Mouse (Mus musculus) cerebellum, adult 2 months (tissue): Measurements from ENCODE around the gene Gcc1. TPM values are rescaled to one million over a fixed set of nuclear protein-coding genes. Genes with fewer than 3 reads are reported as not detected.

ENCODE experiments used
- DNase-seq, 2 experiments: peaks; one replicate each; pipeline ENCODE4 v3.0.0; 2021
- H3K27ac ChIP-seq: fragments of 200-500 bp; 2 replicates; pipeline ENCODE4 v1.5.1; 2012; ENCODE audit warnings: low read length, control low read depth, inconsistent platforms; ENCODE audit not compliant: insufficient read depth
- H3K27me3 ChIP-seq: fragments of 200-500 bp; 2 replicates; pipeline ENCODE4 v1.6.1; 2012; ENCODE audit warnings: inconsistent platforms, mild to moderate bottlenecking, low read length, moderate library complexity; ENCODE audit not compliant: control insufficient read depth, insufficient read depth
- H3K4me1 ChIP-seq: fragments of 200-500 bp; 2 replicates; pipeline ENCODE4 v1.6.1; 2011; ENCODE audit warnings: low read length; ENCODE audit not compliant: control insufficient read depth, insufficient read depth
- H3K4me3 ChIP-seq: fragments of 200-500 bp; replicated peaks from 2 replicates; pipeline ENCODE3; 2011; ENCODE audit warnings: mild to moderate bottlenecking, low read depth, low read length, control low read depth; ENCODE audit not compliant: insufficient read depth
- CTCF ChIP-seq: fragments of 200-500 bp; IDR thresholded peaks from 2 replicates; pipeline ENCODE4 v1.5.1; 2011; ENCODE audit warnings: low read depth, mild to moderate bottlenecking, control low read depth, low read length, moderate library complexity, borderline replicate concordance; ENCODE audit not compliant: insufficient read depth
- POLR2A ChIP-seq: fragments of 200-500 bp; IDR thresholded peaks from 2 replicates; pipeline ENCODE4 v1.6.1; 2011; ENCODE audit warnings: low read length, control low read depth, borderline replicate concordance; ENCODE audit not compliant: insufficient read depth
- WGBS: fragments of 180-500 bp; shearing (Covaris S2); methylation state at CpG from one replicate; pipeline ENCODE4 v1.1.7; 2018; 5-methylcytosine and 5-hydroxymethylcytosine counted together
- polyA plus RNA-seq: library from polyadenylated mRNA; depleted of rRNA; stranded (reverse); fragments of >200 nt; gene quantifications from 2 replicates; pipeline ENCODE4 v1.2.3, GENCODE M21; 2012

Gcc1 gene
- polyA plus RNA-seq, 1 experiment = 12.4 TPM

GRCm38 (mm10) chr6:28459221-28459668, 31.1 kb upstream of the Gcc1 start:
- H3K27ac ChIP-seq = no peak overlapping the region

DNA sequence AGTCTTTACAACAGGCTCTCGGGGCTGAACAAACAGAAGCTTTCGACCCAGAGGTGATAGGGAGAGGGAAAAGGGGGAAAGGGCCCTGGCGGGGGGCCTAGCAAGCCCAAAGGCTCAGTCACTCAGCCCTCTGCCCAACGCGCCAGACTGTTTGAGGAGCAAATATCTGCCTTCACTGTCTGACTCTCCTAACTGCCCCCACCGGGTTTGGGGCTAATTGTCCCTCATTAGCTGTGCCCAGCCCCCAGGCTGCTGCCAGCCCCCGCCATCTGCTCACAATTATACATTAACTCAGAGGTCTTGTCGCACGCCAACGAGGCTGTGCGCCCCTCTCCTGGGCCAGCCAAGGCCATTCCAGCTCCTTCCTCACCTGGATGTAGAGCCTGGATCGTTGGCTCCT, 22.8 kb upstream of the Gcc1 start:
- WGBS = 1% methylated on average over 12 of the region's 12 CpGs
- H3K4me1 ChIP-seq = no peaks in the 10 kb centered on the region
- H3K27me3 ChIP-seq = no peaks in the 10 kb centered on the region; the same call in 1 of the 2 replicates
- no peak overlapping the region for H3K4me3 ChIP-seq
- no peak for TF ChIP-seq CTCF
- TF ChIP-seq POLR2A = no peak
- DNase-seq = no peak
- H3K27ac ChIP-seq = no peak overlapping the region

More at GRCm38 (mm10) chr6:28459221-28459668, 31.1 kb upstream of the Gcc1 start:
- Histone ChIP-seq H3K4me1 (no peaks in the 10 kb centered on the region), H3K4me3 (no peak overlapping the region), H3K27me3 (no peaks in the 10 kb centered on the region)
- no peak for TF ChIP-seq POLR2A
- TF ChIP-seq CTCF = no peak
- no peak for DNase-seq

DNA sequence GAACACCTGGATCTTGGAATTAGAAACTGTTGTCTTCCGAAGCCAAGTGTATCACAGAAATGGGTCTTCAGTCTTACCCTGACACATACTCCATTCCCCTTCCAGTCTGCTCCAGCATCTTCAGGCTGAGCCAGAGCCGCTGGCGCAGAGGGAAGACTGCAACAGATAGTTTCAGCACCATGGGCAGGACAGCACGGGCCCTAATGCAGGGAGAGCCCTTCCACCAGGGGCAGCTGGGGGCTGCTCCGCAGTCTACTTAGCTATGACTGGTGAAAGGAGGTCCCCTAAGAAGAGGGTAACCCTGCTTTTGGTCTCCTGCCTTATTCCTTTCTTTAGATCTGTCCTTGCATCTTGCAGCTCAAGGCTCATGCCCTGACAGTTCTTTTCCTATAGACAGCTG, 22.3 kb upstream of the Gcc1 start:
- H3K4me3 ChIP-seq = no peak overlapping the region
- DNase-seq = no peak
- H3K27me3 ChIP-seq = no peaks in the 10 kb centered on the region; the same call in 1 of the 2 replicates
- no peak overlapping the region for H3K27ac ChIP-seq
- WGBS = 16% methylated on average over 5 of the region's 5 CpGs
- TF ChIP-seq POLR2A (no peak), CTCF (no peak)
- H3K4me1 ChIP-seq = no peaks in the 10 kb centered on the region

DNA sequence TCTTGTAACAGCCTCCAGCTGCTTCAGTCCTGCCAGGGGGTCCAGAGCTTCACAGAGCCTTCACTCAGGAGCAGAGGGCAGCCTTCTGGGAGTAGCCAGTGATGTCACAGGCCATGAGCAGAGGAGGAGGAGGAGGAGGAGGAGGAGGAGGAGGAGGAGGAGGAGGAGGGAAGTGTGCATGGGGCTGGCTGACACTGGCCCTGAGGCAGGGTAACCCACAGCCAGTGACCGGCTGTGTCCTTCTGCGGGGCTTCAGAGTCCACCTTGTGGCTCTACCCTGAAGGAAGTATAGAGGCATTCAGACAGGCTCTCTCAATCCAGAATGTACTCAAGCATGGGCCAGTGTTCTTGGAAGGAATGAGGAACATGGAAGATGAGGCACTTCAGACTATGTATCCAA, 21.1 kb upstream of the Gcc1 start, which contains the start of gene Pax4:
Gene Pax4, minus strand, starts transcription at position 101 of the 400 bp plus-strand sequence.
- H3K4me3 ChIP-seq = no peak within 1 kb of the TSS
- no peak for TF ChIP-seq POLR2A
- TF ChIP-seq CTCF = no peak
- no peak for DNase-seq
- no peaks in the 10 kb centered on the region; the same call in 1 of the 2 replicates for H3K27me3 ChIP-seq
- WGBS = 76% methylated on average over 2 of the region's 2 CpGs
- no peaks in the 10 kb centered on the region for H3K4me1 ChIP-seq
- no peak within 1 kb of the TSS for H3K27ac ChIP-seq

DNA sequence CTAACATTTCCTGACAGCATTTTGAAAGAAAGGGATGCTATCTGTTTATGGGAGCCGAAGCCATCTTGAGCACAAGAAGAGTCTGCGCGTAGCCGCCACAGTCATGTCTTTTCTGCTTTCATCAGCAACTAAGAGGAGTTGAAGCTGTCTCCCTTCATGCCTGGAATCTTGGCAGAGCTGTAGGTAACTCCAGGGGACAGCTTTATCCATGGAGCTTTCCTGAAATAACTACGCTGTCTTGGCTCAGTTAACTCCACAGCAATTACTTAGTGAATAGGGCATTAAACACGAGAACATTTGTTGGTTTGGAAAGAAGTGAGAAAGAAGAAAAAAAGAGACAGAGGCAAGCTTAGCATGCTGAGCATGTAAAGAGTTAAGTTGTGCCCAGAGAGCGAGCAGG, 19.7 kb upstream of the Gcc1 start:
- DNase-seq = no peak
- H3K27me3 ChIP-seq = no peaks in the 10 kb centered on the region; the same call in 1 of the 2 replicates
- TF ChIP-seq POLR2A (no peak), CTCF (no peak)
- no peaks in the 10 kb centered on the region for H3K4me1 ChIP-seq
- WGBS = 33% methylated on average over 7 of the region's 7 CpGs
- H3K4me3 ChIP-seq = no peak overlapping the region
- H3K27ac ChIP-seq = no peak overlapping the region

DNA sequence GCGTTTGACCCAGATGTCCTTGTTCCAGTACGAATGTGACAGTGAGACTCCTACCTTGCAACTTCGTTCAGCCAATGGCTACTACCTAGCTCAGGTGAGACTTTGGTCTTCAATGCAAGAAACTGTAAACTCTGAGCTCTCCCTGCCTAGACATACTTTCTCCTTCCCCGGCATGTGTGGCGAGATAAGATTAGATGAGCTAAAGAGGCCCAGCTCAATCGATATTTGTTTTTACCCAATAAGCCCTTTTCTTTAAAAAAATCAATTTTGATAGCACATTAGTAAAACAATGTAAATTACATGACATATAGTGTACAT, 3.3 kb upstream of the Gcc1 start:
- 86% methylated on average over 6 of the region's 6 CpGs for WGBS
- DNase-seq = no peak

DNA sequence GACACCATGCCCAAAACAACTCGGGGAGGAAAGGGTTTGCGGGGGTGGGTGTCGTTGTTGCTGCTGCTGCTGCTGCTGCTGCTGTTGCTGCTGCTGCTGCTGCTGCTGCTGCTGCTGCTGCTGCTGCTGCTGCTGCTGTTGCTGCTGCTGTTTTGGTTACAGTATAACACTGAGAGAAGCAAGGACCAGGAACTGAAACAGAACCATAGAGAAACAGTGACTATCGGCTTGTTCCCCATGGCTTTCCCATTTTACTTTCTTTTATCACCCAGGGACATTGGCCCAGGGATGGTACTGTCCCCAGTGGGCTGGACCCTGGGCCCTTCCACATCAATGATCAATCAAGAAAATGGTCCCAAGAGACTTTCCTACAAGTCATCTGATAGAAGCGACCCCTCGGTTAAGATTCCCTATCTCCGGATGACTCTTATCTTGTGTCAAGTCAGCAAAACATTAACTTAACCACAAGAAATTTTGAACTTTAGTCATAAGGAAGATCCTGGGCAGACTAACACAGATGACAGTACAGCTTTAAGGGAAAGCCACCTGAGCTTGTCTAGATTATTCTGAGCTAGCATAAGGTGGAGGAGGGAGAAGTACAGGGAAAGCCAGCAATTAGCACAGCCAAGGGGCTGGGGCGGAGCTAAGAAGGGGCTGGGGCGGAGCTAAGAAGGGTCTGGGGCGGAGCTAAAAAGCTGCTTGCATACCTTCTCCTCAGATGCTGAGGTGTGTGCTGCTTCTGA, 2.8 kb upstream of the Gcc1 start:
- H3K4me1 ChIP-seq = peaks cover 15% of the 10 kb centered on the region
- no peak overlapping the region for H3K4me3 ChIP-seq
- 88% methylated on average over 10 of the region's 10 CpGs for WGBS
- no peak for TF ChIP-seq POLR2A
- no peak for TF ChIP-seq CTCF
- no peak for DNase-seq
- no peak overlapping the region for H3K27ac ChIP-seq
- H3K27me3 ChIP-seq = no peaks in the 10 kb centered on the region

More for the DNA sequence above, 3.3 kb upstream of the Gcc1 start:
- no peak overlapping the region for H3K4me3 ChIP-seq
- no peak overlapping the region for H3K27ac ChIP-seq
- H3K4me1 ChIP-seq = peaks cover 13% of the 10 kb centered on the region
- H3K27me3 ChIP-seq = no peaks in the 10 kb centered on the region
- TF ChIP-seq POLR2A = no peak
- no peak for TF ChIP-seq CTCF

DNA sequence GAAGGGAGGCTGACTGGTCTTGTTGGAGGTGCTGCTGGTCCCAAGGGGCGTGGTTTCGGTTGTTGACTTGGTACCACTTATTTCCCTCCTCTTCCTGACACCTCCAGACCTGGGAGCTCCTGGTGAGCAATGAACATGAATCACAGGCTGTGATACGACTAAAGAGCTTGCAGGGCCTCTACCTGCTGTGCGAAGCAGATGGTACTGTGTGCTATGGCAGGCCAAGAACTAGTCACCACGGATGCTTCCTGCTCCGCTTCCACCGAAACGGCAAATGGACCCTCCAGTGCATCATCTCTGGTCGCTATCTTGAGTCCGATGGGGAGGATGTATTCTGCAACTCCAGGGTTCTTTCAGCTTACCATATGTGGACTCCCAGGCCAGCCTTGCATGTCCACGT, 1.7 kb upstream of the Gcc1 start:
- peaks cover 23% of the 10 kb centered on the region for H3K4me1 ChIP-seq
- H3K27ac ChIP-seq = no peak overlapping the region; the same call in 1 of the 2 replicates
- no peaks in the 10 kb centered on the region for H3K27me3 ChIP-seq
- peak; percentile 64 to 76 for DNase-seq
- H3K4me3 ChIP-seq = no peak overlapping the region
- 28% methylated on average over 11 of the region's 11 CpGs for WGBS
- TF ChIP-seq CTCF = no peak
- TF ChIP-seq POLR2A = no peak
